ENCODE assay signal across 14 mouse cellular contexts in the genomic region with DNA sequence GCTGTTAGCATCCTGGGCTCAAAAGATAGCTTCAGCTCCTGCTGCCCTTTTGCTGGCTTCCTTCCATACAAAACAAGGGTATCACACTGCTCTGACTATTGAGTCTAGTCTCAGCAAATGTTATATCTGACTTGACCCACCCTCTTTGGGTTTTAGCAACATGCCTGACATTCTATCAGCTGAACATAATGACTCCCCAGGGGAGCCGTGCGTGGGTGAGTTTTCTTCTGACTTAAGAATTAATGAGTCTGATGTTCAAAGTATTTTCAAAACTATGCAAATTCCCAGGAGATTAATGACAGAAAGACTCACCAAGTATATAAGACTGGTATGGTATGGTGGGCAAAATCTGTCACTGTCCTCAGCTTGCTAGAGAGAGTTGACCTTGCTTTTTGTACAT.
"Had no signal": no experiment of that assay in that cellular context is flagged by ENCODE, and none has a peak within 500 bp of the region (broad histone marks: within the 10 kb centered on the region; RNA-seq: fewer than 3 reads in every experiment).

No protein-coding gene starts in this region.

- H3K27me3 ChIP-seq: liver, embryonic 15.5 days; megakaryocyte, embryonic 14.5 days; midbrain, embryonic 12.5 days had no signal

- H3K4me2 ChIP-seq: kidney, embryonic 15.5 days; liver, embryonic 11.5 days; liver, embryonic 15.5 days; midbrain, embryonic 12.5 days had no signal

- H3K27ac ChIP-seq: kidney, embryonic 15.5 days; left cerebral cortex, adult 2 months; limb, embryonic 10.5 days; liver, embryonic 15.5 days; macrophage; midbrain, embryonic 12.5 days; stomach, postnatal 0 days had no signal

- H3K9ac ChIP-seq: kidney, embryonic 15.5 days; liver, embryonic 15.5 days; midbrain, embryonic 12.5 days had no signal

- DNase-seq: kidney, adult 11 months; lung, adult 2 months; lung, postnatal 14 days; right cerebral cortex, postnatal 25 days had no signal

- H3K4me1 ChIP-seq: limb, embryonic 10.5 days; liver, embryonic 15.5 days; megakaryocyte, embryonic 14.5 days had no signal

- ATAC-seq: midbrain, embryonic 16.5 days had no signal

- H3K9me3 ChIP-seq: kidney, embryonic 15.5 days; limb, embryonic 10.5 days; liver, embryonic 15.5 days; megakaryocyte, embryonic 14.5 days; midbrain, embryonic 12.5 days had no signal

- H3K36me3 ChIP-seq: kidney, embryonic 15.5 days; limb, embryonic 10.5 days; liver, embryonic 15.5 days; midbrain, embryonic 12.5 days had no signal

- H3K4me3 ChIP-seq: kidney, embryonic 15.5 days; left cerebral cortex, adult 2 months; limb, embryonic 10.5 days; liver, embryonic 15.5 days; megakaryocyte, embryonic 14.5 days; midbrain, embryonic 12.5 days had no signal
